Mouse (Mus musculus): Measurements from ENCODE around the gene Cd4.

Cd4 gene

DNA sequence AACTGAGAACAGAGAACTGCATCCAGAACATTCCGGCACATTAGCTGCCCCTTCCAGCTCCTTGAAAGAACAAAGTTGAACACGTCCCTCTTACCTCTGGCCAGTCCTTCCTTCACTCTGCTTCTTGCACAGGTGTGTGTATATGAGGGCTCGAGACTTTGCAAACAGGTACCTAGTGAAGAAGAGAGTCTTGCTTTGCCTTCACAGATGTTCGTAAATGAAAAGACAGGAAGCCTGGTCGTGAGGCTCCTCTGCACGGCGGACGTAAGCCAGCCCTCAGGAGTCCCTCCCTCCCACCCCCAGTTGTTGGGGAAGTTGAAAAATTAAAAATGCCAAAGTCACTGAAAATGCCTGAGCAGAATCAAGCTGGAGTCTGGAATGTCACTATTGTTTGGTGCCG, at the start of gene Cd4:
Gene Cd4 (minus strand): TSS at position 236 of the 400 bp plus-strand sequence.
- DNase-seq: peak; percentile 61

DNA sequence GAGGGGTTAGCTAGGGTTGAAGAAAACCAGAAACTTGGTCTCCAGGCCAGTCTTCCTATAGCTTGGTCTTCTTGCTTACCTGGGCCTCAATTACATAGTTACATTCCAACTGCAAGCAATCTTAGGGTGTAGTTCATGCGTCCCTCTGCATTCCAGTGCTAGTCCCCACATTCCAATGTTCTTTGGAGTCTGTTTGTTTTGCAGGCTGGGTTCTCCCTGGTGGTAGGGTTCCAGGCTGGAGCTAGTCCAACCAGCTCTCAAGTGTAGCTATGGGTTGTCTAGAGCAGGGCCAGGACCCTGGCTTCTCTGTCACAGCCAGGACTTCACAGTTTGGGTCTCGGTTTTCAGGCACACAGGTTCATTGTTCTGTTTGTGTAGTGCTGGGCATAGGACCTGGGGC, 49.5 kb upstream of the Cd4 start:
- DNase-seq: no peak

DNA sequence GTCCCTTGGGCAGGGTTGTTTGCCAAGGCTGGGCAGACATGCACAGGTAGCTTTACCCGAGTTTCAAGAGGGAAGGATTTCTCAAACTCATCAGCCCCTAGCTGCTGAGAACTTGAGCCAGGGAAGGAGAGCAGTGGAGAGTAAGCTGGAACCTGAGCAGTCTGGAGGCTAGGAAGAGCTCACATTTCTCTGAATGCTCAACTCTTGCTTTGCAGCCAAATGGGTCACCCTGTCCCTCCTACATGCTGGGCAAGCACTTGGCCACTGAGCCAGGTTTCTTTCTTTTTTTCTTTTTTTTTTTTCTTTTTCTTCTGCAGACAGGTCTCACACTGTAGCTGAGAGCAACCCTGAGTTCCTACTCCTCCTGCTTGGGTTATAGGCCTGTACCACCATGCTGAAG, 48.7 kb upstream of the Cd4 start:
- no peak for DNase-seq

DNA sequence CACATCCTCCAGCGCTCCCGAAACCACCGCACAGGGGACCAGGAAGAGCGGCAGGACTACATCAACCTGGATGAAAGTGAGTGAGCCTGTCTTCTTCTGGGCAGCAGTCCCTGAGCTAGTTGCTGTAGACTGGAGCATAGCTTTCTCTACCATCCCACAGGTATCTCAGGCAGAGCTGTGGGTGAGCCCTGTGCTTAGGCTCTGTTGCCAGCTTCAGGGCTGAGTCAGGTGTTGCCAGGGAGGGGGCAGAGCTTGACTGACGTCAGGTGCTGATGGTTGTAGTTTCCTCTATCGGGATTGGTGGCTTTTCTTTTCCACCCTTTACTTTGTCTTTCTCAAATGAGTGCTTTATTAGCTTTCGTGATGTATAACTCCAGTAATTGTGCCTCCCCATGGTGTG, 46.6 kb upstream of the Cd4 start:
- no peak for DNase-seq

DNA sequence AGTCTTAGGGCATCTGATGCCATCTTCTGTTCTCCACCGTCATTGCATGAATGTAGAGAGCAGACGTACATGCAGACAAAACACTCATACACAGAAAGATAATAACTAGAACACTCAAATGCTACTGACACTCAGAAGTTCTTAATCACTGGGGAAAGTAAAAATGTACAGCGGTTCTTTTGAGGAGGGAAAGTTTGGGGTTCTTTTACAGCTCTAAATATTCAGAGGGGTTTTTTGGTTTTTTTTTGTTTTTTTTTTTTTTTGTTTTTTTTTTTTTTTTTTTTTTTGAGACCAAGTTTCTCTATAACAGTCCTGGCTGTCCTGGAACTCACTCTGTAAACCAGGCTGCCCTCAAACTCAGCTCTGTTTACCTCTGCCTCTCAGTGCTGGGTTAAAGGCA, 45.1 kb upstream of the Cd4 start:
- no peak for DNase-seq

DNA sequence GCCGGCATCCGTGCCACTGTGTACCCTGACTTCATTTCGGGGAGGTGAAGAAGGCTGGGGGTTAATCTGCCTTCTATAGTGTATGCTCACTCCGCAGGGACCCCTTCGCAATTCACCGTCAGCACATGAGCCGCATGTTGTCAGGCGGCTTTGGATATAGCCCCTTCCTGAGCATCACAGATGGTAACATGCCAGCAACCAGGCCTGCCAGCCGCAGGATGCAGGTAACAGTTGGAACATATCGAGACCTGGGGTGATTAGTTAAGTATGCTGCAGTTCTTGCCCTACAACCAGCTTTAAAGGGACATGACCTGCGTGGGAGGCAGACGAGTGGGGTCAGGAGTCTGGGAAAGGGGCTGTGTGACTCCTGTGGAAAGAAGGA, 44.3 kb upstream of the Cd4 start:
- DNase-seq: no peak

DNA sequence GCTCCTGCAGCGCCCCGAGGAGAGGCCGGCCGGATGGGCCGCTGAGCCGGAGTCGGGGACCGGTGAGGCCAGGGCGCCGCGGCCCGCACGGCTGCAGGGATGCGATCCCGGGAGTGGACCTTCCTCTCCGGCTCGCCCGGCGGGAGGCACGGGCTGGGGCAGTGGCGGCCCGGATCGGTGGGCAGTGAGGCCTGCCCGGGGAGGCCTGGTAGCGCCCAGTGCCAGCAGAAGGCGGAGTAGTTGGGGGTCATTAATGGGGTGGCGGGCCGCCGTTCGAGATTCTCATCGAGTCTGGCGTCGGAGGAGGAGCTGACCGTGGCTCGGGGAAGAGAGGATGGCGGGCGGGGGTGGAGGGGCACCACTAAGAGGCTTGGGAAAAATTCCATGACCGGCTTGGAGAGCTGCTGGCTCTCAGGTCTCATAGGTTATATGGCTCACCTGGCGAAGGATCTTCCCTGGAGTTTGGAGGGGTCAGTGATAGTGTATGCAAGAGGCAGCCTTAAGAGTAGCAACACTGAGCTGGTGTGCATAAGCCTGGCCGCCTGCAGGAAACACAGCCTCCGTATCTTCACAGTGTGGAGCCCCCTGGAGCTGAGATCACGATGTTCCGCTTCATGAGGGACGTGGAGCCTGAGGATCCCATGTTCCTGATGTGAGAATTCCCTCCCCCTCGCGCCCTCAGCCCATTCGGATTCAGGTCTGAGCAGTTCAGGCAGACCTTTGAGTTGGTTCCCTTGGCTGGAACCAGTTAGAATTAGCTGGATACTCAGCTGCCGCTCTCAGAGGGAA, 43.7 kb upstream of the Cd4 start:
- peak; percentile 72 for DNase-seq

DNA sequence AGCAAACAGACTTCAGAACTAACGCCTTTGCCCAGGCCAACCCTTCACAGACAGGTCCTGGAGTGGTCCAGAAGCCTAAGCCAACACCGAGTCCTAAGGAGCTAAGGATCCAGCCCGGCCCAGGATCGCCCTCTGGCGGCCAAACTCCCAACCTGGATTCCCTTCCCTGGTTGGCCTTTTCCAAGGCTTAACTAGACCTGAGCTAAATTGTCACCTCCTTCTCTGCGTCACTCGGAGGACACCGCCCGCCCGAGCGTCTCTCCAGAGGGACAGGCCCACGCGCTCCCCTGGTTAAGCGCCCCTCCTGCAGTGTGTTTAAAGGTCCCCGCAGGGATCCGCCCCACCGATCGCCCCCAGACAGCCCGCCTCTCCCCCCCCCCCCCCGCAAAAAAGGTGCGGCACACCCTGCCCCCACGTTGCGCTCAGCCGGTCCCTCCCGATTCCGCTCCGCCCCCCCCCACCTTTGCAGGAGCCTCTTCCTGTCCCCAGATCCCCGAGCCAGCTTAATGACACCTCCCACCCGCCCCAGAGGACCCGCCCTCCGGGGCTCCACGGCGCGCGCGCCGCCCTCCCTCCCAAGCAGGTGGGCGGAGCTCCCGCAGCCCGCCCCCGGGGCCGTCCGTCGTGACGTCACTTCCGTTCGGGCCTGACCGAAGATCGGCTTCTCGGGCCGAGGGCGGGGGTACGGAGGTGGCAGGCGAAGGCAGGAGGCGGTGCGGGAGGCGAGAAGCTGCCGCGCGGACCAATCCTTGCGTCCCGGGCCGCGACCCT, 42.9 kb upstream of the Cd4 start, which contains the start of gene Mlf2:
Gene Mlf2 (plus strand): TSS at position 633 of the 771 bp plus-strand sequence.
- peak; percentile 99 for DNase-seq

DNA sequence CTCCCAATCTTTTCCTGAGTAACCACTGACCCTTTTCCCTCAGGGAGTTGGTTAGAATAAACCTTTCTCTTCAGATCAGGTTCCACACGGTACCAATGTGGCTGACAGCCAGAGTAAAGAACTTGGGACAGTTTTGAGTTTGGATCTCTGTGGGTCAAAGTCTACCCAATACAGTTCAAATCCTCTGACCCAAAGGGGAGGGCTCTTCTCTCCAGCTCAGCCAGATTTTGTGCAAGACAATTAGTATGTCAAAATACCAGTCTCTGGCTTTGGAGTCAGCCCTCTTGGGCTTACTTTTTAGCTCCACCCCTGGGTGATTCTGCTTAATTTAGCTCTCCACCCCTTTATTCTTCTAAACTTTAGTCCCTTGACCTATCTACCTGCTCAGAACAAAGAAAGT, 42.2 kb upstream of the Cd4 start:
- no peak for DNase-seq

DNA sequence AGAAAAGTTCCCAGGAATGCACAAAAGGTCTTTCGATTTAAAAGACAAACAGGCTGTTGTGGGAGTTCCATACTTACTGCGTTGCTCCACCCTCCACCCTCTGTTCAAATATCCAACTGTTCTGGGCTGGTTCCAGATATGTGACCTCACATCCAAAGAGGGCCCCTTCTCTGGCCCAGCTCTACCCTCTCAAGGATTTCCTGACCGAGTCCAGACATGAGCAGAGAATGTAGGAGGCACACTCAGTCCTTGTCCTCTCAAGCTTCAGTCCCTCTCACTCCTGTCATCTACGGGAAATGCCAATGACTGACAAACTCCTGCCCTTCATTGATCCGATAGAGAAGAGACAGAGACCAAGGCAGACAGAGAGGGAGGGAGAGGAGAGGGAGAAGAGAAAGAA, 37.9 kb upstream of the Cd4 start:
- DNase-seq: no peak

DNA sequence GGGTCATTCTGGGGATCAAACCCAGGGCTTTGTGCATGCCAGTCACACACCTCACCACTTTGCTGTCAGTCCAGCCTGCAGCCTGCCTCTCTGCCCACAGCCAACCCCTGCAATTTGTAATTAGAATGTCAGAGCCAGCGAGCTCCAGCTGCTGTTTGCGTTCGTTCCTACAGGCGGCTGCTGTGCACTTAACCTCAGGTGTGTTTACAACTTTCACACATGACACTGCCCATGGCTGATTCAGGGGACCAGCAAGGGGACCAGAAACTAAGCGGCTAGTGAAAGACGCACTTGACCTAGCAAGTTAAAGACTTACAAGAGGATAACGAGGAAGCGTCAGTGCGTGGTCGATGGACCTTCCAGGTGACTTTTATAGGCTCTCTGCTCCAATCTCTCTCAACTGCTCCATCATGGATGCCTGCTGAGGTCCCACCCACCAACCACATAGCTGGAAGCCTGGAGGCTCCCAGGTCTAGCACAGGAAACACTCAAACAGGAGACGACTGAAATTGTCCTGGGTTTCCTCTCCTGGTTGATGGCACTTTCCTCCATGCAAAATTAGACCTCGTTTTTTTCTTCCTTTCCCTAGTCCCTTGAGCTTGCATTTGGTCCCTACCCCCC, 37.3 kb upstream of the Cd4 start:
- peak; percentile 22 for DNase-seq

DNA sequence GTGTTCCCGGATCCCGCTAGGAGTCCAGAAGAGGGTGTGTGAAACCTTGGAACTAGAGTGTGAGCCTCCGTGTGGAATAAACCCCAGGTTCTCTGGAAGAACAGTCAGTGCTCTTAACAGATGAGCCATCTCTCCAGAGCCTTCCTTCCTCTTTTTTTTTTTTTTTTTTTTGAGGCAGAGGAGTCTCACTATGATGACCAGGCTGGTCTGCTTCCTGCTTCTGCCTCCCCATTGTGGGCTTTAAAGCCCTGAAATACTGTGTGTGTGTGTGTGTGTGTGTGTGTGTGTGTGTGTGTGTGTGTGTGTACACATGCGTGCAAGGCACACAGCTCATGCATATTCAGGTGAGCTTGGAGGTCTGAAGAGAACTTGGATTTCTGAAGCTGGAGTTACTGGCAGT, 33.5 kb upstream of the Cd4 start:
- DNase-seq: no peak

DNA sequence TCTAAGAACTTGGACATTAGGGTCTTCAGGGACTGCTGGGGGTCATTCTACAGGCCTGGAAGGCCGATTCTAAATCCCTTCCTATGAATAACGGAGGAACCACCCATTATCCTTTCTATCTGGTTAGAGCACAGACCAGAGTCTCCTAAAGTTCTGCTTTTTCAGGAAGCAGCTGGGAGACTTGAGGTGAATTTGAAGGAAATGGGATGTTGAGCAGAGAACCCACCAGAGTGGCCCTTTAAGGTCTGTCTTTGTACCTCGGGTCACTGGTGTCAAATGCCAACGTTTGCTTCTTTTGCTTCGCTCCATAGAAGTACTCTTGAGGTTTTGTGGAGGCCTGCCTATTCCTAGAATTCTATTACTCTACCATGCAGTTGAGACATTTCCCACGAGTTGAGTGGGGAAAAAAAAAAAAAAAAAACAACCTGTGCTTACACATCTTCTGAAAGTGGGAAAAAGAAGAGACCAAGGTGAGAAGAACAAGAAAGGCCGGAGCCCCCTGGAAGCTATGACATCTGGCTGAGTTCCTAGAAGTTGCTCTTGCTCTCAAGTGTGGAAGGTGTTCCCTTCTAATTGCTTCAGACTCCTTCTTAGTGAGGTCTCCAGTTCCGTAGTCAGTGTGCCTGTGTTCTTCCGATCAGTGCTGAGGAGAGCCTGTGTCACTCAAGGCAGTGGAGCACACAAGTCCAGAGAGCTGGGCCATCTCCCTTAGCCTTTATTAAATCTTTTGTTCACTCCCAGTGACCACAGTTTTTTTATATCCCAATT, 32.5 kb upstream of the Cd4 start:
- DNase-seq: no peak

DNA sequence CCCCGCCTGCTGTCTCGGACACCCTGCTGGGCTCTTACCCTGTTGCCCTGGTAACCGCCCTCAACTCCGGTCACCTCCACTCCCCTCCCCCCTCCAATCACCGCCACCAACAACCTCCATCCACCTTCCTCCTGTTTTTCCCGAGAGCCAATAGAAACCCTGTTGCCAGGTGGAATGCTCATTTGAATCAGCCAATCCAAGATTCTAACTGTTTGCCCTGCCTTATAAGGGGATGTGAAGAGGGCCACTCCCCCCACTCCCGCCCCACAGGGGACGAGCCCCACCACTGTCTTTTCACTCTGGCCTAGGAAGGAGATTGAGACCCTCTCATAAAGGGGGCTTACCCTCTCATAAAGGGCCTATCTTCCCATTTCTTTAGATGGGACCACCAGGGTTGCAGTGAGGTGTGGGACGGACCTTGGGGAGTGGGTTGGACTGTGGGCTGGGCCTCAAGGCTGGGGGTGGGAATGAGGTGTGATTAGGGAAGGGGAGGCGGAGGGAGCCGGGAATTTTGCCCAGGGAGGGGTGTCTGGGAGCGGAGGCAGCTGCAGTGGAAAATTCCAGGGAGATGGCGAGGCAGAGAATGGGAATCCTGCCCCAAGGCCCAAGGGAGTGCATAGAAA, 31.8 kb upstream of the Cd4 start, which contains the start of gene Ptms:
Gene Ptms (minus strand): TSS at position 409 of the 623 bp plus-strand sequence.
- peak; percentile 67 for DNase-seq

DNA sequence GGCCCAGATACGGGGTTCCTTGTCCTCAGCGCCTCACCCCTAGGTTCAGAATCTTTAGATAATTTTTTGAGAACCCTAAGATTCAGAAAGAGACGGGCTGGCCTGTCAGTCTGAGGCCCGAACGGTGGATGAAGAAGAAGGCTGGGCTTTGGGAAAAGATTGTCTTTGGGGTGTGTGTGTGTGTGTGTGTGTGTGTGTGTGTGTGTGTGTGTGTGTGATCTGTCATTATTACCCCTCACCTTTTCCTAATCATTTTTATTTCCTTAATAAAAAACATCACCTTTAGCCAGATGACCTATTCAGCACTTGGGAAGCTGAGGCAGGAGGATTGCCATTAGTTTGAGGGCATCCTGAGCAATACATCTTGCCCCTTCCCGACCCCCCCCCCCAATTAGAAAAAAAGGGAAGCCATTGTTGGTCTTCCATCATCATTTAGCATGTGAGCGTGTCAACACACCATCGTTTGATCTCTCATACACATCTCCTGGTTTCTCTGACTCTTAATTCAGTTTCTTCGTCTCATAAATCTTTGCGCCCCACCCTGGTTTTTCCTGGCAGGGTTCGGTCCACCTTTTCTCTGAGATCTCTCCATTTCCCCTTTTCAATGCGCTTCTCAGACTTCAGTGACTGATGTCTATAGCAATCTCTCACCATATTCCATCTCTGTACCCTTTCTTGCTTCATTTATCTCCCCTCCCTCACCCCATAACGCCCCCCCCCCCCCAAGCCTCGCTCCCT, 31.0 kb upstream of the Cd4 start:
- no peak for DNase-seq

DNA sequence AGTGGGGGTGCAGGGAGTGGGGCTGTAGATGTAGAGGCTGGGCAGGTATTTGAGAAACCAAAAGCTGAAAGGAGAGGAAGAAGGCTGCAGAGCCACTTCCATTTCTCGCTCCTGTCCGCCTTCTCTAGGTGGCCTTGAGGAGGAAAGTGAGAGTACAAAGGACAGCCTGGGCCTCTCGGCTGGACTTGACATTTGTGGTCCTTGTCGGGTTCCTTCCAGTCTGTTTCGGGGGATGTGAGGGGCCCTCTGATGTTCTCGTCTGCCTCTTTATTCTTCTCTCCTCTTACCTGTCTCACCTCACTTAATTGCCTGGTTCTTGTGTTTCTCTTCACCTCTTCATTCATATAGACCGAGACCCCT, 30.3 kb upstream of the Cd4 start:
- DNase-seq: no peak

DNA sequence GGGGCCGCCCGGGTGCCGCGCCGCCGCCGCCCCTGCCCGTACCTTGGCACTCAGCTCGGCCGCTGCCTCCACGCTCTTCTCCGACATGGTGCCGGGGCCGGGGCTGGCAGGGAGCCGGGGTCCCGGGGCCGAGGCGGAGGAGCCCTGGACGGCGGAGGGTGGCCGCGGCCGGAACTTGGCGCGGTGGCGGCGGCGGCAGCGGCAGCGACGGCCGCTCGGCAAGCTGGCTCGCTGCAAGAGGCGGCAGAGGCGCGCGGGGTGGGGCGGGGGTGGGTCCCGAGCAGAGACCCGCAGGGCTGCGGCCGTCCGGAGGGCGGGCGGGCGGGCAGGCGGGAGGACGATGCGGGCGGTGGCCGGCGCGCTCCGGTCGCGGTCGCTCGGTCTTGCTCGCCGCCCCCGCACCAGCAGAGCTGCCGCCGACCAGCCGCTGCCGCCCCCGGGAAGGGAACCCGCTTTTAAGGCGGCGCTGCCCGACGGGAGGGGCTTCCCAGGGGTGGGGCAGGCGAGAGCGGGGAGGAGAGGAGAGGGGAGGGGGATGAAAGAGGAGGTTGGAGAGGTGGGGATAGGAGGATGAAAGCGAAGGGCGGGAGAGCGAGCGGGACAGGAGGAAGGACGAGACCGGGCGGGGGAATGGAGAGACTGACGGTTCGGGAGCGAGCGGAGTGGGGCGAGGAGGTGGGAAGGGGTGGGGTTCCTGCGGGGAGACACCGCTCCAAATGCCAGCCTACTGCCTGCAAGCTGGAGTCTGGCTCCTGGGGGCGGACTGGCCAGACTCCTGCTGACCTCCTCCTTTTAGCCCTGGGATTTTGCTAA, 29.7 kb upstream of the Cd4 start:
- DNase-seq: peak; percentile 85

DNA sequence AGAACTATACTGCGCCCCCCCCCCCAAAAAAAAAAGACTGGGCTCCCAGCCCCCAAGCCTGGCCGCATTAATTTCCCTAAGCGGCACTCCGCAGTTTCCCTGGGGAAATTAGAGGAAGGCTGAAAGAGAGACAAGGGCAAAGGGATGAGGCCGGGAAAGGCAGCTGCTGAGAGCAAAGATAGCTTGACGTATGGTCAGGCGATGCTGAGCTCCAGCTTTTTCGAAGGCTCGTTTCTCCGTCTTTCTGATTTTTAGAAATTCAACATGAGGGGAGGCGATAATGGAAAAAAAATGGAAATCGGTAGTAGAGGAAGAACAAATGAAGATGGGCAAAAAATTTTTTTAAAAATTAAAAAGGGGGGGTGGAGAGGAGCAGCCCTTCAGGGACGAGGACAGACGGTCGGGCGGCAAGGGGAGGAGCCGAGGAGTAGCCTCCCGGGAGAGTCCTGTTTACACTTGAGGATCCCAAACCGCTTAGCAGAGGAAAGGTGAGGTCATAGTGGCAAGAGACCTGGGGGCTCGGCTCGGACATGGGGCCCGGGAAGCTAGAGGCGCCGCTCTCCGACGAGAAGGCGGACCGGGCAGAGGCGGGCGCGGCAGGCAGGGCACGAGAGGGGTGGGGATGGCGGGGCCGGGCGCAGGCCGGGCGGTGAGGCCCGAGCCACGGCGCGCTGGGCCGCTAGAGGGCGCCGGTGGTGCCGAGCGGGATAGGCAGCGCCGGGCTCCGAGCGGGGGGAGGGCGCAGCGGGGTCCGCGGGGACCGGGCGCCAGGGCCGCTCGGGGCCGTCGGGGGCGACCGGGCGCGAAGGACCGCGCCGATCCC, 28.9 kb upstream of the Cd4 start:
- DNase-seq: peak; percentile 99

DNA sequence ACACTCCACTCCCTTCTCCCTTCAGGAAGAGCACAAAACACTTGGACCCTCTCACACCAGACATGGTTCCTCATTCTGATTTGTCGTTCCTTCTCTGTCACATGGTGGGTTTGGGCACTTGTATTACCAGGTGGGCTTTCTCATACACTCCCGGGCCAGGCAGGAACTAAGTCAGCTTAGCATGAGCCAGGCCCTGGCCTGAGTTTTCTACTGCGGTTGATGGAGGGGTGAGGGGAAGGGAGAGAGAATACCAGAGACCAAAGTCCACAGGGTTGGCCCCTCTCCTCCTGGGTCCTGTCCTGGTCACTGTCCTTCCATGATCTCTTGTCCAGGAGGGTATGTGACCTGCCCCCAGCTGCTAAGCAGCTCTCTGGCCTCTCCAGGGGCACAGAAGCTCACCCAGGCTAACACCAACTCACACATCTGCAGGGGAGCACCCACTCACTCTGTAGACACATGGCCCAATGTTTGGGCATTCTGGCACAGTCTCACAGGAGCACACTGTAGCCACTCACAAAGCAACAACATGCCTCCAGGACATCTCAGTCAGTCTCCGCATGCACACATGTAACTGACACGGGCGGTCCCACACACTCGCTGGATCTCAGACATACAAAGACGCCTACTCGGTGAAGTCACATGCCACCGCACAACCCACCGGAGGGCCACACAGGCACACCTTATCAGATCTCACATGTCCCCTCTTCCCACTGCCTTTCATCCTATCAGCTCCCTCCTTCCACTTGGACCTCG, 28.1 kb upstream of the Cd4 start:
- peak; percentile 66 for DNase-seq

Measured in thymus, postnatal 4 days (tissue).